Mouse (Mus musculus): ENCODE measurements around the gene Mvb12b.

The Mvb12b gene

DNA sequence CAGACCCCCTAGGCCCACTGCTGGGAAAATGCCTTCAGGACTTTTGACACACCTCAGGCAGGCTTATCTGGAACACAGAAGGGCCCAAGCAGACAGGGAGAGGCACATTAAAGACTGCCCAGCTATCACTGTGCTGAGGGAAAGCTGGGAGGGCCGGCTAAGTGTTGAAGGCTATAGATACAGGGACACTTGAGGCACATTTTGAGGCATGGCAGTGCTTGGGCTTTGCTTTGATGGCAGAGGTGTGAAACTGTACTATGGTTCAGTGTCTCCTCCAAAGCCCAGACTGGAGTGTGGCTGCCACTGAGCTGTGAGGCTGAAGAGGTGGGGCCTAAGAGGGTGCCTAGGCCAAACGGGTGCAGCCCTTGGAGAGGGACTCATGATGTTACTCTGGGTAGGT is 44.1 kb downstream of the Mvb12b start:
- DNase-seq = no peak

DNA sequence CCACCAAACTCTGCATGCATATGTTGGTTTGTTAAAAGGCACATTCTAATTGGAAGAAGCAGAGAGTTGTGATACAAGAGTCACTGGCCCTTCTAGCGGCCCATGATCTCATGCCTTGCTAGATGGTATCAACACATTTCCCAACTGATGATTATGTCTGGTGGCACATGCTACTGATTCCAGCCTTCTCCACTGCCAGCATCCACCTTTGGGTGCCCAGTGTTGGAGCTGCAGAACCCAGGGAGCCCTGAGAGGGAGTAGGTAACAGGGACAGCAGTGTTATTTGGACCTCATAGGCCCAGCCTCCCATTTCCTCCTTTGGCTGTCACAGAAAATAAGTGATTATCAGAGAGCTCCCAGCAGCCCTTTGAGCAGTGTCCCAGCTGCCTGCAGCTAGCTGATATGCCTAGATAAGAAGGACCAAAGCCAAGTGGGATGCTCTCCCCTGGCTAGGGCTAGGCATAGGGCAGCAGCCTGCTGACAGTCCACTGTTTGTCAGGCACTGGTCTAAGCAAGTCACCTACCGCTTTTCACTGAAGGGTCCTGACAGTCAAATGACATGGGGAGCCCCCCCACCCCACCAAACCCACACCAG is 44.7 kb downstream of the Mvb12b start:
- DNase-seq = no peak

DNA sequence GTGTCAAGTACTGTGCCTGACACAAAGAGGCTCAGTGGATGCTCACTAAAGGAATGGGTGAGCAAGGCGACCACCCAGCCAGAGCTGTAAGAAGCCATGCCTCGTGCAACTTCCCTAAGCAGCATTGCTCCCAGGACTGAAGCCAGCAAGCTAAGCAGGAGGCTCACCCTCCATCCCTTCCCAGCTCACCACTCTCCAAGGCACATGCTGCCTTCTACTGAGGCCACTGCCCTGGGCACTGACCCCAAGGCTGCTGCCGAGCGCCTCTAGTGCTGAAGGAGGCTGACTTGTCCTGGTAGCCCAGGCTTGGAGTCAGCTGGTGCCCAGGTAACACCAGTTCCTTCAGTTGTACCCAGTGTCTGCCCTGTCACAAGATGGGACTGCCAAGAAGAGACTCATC is 45.8 kb downstream of the Mvb12b start:
- no peak for DNase-seq

DNA sequence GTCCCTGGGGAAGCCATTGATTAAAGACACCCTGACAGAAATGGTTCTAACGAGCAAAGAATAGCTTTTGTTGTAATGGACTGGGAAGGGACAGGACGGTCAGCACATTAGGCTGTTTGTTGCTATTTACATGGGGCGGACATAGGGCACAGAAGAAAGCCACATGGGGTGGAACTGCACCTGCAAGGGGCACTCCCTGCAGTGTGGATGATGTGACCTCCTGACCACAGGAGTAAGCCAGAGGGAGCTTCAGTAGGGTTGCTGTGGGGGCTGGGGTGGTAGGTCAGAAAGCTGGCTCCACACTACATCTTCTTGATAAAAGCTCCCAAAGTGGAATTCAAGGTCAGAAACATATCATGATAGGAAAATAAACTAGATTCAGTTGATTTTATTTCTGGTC is 47.3 kb downstream of the Mvb12b start:
- DNase-seq = no peak

DNA sequence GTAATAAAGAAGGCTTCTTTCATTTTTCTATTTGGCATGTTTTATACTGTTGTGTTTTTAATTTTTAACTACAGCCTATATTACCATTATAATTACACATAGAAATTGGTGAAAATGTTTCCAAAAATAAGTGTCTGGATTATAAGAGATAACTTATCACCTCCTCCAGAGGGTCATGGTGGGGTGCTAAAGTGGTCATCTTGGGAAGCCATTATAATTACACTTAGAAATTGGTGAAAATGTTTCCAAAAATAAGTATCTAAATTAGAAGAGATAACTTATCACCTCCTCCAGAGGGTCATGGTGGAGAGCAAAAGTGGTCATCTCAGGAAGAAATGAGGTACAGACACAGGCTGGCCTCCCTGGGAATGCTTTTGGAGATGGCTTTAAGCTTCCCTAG is 48.5 kb downstream of the Mvb12b start:
- DNase-seq = no peak

DNA sequence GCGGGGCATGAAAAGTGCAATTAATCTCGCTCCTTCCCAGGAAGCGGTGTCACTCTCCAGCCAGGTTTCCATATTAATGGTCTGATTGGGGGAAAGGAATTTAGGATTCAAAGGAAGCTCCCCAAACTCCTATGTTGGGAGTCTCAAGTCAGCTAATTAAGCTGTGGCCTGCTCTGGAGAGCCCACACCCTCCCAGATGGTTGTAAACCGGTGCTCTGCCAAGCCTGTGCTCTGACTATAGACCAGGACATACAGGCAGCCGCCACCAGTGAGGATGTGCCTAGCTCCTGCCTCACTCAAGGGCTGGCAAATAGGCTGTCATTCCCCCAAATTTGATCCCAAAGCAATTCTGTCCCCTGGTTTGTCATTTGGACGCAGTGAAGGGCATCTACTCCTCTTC is 50.4 kb downstream of the Mvb12b start:
- no peak for DNase-seq

DNA sequence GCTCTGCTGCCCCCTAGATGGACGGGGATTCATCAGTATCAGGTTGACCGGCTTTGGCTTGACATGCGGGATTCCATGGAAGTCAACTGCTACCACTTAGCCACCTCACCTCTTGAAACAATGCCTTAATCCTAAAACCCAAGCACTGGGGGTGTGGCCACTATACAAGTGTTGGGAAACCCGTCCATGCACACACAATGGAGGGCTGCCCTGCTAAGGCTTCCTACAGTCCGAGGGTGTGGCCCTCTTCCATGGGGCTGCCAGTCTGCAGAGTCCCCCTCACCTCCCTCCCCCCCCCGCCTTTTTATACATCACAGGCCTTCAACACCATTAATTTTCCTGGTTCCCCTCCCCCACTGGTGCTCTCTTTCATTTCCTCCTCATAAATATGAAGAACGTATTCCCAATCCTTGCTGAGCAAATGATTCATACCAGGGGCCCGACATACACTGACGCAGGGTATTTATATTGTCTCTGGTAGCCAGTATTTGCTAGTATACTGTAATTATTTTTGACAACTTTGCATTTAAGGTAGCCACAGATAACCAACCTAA is 51.0 kb downstream of the Mvb12b start:
- DNase-seq = no peak

DNA sequence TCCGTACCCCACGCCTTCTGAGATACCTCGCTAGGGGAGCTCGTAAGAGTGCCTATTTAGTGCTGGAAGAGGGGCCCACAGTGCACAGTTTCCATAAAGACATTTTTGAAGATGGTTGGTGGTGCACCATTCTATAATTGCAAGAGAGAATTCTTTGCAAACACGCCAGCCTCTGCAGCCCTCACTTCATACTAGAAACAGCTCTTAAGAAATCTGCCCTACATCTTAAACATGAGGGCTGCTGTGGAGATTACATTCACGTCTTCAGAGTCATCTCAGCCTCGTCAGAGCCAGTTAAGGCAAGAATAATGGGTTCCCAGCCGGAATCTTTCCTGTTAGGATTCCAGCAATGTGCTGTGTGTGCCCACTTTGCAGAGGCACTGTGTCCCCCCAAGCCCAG is 52.7 kb downstream of the Mvb12b start:
- DNase-seq = no peak

DNA sequence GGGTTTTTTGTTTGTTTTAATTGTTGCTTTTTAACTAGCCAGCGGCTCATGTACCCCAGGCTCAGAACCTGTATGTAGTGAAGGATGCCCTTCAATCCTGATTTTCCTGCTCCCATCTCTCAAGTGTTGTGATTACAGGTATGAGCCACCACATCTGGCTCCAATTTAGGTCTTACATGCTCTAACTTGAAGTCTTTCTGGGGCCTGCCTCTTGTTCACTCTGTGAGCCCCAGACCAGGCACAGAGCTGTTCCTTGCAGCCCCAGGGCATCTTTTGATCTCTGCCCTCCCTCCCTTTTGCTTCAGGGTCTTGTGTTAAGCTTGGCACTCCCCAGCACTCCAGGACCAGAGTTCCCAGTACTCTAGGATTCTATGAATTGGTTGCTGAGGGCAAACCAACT is 53.8 kb downstream of the Mvb12b start:
- no peak for DNase-seq

DNA sequence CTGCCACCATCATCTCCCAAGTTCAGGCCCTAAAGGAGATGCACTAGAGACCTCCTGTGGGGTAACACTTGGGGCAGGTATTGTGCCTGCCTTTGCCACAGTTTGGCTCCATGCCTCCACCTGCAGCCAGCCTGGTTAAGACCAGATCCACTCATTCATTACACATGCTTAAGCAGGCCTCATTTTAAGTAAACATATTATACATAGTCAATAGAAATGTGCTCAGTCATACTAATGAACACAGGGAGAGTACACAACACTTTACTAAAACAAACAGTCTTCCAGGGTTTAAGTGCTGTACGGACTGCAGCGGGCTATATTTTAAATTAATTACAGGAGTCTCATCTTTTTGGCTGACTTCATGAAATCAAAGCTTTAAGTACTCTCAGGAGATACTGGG is 57.9 kb downstream of the Mvb12b start:
- no peak for DNase-seq

DNA sequence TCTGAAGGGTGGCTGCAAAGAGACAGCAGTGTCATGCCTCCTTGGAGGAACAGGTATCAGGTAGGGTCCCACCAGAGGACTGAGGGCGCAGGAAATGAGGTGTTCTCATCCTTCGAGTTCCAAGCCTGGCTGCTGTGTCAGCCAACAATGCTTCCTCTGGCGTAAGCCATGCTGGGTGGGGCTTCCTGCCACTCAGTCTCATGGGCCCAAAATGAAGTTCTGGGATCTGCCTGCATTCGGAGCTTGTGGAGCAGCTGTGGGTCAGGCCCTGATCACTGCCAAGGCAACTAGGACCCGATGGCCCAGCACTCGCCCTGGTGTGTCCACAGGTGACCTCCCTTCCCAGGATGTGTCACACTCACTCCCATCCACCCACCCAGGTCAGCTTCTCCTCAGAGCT is 61.0 kb downstream of the Mvb12b start:
- DNase-seq = no peak

DNA sequence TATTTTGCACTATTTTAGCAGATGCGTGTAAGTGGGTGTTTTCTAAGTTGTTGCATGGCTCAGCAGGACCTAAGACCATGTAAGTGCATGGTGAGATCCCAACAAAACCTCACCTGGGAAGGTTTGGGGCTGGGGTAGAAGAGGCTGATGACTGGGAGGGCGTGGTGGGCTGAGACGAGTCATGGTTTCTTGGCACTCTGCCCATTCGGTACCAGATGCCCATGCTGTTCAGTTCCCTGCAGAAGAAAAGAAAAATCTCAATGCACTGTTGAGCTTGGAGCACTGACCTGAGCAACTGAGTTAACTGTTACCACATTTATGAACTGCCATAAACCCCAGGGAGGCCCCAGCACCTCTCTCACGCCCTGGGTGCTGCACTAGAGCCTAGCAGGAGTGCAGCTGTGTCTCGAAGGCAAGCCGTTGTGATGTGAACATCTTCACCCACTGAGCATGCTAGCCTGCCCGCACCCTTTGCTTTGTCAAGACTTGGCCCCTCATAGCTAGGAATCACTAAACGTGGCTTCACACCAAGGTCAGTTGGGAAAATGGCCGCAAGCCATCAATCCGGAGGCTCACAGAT is 62.7 kb downstream of the Mvb12b start:
- DNase-seq = no peak

DNA sequence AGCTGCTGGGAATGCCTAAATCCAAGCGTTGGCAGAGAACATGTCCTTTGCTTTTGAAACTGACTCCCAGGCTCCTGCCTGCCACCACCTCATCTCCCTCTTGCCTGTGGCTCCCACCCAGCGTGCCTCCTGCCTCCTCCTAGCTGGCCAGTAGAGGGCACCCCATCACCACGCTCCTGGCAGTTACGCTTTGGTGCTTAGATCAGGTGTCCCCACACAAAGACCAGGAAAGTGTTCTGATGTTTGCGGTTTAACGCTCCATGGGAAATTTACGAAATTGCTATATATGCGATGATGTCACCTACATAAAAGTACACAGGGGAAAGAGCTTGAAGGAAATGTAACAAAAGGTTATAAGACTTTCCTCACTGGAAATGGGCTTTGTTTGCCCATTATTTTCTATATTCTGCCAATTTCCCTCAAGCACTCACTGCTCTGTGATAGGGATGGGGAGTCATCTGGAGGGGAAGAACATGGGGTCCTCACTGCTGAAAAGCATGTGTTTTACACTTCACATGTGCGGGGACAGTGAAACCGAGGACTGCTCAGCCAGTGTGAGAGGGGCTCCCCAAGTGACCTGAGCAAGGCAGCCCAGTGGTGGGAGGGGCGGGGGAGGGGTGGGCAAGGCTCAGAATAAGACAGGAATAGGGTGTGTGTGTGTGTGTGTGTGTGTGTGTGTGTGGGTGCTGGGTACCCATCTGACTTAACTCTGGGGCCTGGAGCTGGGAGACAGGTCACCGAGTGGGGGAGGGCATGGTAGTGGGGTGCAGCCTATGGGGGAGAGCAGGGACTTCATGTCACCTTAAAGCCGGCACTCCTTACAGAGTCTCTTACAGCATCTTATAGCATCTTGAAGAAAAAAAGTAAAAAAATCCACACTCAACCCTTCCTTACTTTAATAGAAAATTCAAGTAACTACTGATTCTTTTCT is 65.8 kb downstream of the Mvb12b start:
- DNase-seq = peak; percentile 93 to 94

DNA sequence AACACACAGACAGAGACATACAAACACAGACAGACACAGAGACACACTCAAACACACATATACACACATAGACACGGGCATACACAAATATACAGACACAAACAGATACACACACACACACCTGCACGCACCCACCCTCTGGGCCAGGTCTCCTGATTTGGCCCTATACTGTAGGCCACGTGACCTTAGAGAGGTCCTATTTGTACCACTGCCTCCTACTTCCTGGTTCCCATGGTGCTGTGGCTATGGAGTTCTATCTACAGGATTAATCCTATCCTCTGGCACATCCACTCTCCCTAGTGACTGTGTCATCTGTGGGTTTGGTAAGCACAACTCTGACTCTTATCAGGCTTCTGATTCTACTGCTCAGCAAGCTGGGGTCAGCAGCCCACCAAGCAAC is 67.3 kb downstream of the Mvb12b start:
- DNase-seq = no peak

DNA sequence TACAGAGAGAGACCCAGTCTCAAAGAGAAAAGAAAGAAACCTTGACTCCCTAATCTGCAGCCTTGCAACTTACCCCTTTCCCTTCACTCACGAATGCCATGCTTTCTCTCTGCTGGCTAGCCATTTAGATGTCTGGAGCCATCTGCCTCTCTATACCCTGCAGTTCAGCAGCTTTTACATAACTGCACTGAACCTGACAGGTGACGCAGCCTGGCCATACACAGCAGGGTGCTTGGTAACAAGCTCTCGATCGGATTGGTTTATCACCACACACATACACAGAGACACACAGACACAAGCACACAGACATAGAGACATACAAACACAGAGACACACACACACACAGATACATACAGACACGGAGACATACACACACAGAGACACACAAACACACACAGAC is 67.7 kb downstream of the Mvb12b start:
- peak; percentile 79 to 83 for DNase-seq

DNA sequence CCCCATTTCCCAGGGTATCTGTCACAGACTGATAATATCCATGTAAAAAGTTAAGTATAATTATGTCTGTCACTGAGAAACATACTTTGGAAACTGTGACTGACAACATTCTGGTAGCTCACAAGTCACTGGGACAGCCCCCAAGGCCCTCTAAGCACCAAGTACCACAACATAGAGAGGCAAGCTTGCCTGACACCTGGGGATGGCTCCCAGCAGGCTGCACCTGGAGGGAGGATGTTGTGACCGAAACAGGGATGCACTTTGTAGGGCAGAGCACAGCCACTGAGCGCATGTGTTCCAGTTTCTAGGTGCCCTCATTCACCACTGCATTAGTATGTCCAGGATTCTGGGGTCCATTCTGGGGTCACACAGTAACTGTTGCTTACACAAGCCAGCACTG is 69.4 kb downstream of the Mvb12b start:
- DNase-seq = no peak

DNA sequence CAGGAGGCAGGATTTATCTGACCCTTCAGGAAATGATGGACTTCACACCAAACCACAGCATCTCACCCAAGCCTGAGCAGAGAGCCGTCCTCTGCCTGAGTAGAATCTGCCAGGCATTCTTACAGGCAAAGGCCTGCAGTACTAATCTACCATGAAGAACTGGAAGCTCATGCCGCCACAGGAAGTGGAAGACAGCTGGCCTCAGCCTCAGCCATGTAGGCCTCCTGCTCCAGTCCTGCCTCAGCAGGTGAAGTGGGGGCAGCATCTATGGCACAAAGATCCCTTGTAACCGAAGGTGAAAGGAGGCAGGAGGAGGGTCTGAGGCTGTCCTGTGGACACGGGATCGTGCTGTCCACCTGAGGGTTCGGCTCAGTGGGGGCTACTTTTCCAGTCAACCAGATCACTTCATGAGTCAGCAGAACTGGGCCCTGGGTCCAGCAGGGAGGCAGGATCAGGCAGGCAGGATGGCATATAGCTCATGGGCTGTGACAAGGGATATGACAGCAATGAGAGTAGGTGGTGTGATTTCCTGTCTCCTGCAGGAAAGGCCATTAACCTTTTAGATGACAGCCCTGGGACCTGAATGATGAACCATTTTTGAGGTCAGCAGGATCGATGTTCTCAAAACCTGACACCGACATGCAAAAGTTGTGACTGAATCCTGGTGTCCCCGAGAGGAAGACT is 69.9 kb downstream of the Mvb12b start:
- DNase-seq = peak; percentile 54 to 58

DNA sequence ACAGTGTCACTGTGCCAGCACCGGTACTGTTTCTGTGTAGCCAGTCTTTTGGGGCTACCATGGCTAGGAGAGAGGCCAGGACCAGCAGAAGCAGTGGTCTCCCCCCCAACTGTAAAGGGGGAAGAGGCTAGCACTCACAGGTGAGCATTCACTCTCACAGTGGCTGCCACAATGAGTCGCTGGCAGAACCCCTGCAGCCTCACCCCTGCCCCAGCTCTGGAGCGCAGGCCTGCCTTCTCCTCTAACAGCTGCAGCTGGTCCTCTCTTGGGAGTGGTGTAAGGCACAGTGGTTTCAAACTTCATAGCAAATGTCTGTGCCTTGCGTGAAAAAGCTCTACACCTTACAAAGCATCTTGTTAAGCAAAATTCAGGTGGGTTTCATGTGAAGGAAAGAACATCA is 70.7 kb downstream of the Mvb12b start:
- DNase-seq = no peak

DNA sequence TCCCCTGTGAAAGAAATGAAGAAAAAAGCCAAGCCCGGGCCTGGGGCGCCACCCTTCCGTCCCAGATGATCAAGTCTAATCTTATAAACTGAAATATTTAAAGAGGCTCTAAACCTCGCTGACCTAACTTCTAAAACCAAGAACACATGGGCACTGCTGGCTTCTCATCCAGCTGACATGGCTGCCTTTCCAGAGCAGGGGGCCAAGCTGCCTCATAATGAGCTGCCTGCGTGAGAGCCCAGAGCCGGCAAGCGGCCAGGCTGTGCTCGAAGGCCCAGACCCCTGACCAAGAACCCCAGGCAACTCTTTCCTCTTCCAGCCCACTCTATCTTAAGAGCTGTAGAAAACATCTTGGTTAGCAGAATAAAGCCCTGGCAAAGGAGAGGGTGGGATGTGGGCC is 73.2 kb downstream of the Mvb12b start:
- DNase-seq = no peak

DNA sequence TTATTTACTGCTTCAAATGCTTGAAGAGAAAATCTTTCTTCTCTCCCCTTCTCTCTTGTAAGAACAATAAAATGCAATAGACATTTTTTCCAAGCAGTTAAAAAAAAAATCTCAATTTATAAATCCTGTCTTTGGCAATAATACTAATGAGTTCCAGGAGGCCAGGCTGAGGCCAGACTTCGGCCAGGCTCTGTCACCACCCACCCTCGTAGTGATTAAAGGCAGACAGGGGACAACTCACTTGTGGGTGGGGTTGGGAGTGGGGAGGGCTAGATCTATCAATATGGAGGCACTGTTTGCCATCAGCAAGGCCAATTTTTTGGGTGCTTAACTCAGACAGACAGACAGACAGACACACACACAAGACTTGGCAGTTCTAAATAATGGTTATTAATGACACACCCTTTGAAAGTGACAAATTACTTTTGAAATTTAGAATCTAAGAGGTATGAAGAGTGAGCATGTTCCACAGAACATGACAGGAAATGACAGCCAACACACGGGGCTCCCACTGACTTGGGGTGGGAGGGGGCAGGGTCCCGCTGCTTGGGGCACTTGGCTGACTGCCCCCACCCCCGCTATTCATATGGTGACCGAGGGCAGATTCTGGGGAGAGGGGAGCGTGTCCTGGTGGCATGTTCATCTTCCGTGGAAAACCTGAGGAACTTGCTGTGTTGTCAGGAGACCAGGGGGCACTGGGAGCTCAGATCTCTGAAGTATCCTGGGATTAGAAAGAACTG is 74.1 kb downstream of the Mvb12b start:
- DNase-seq = no peak

DNA sequence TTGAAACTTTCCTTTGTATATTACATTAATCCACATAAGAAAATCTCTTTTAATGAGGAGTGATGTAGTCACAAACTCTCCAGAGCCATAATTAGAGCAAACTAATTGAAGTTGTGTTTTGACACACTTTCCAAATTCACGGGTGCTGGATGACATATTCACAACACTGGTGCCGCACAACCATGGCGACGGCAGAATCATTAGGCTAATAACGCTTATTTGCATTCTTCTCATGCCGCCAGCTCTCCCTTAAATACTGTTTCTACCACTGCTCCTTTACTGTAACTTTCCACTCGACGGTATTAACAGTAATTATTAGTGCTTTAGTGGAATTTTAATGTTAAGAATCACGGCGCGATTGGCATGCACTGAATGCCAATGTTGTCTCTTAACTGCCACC is 74.8 kb downstream of the Mvb12b start:
- DNase-seq = no peak

DNA sequence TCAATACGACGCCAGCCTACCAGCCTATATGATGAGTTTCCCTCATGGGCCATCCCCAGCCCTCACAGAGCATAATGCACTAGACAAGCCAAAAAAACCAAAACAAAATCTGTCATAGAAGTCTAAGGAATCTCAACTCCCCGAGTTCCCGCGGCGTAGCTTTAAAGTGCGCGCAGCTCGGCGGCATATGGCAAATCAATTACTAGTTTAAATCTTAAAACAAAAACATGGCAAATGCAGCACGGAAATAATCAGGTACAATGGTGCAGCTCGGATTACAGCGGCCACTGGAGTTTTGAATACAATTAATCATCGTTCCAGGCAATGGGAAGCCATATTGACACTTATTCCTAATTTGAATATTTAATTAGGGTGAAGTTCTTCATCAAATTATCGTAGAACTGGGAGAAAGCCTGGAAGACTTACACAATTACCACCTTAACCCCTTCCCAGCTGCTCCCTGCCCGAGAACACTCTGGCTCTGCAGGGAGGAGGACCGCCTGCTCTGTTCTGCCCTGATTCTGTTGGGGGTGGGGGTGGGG is 76.3 kb downstream of the Mvb12b start:
- no peak for DNase-seq
